Mouse (Mus musculus) liver, postnatal 0 days (tissue): ENCODE measurements at regions not wholly inside any gene's neighbourhood (a gene's known extent, or its start where the extent isn't known, plus 50 kb on each side); places are given as distances from the start of the nearest gene placed in this dataset.

Experiments
- CTCF ChIP-seq: sonication (generic); IDR thresholded peaks from 2 replicates; pipeline ENCODE4 v1.5.1; 2016; ENCODE audit warnings: antibody characterized with exemption, low read depth
- EP300 ChIP-seq: IDR thresholded peaks from 2 replicates; pipeline ENCODE4 v1.6.1; 2016; ENCODE audit warnings: antibody characterized with exemption, low read depth, mild to moderate bottlenecking

DNA sequence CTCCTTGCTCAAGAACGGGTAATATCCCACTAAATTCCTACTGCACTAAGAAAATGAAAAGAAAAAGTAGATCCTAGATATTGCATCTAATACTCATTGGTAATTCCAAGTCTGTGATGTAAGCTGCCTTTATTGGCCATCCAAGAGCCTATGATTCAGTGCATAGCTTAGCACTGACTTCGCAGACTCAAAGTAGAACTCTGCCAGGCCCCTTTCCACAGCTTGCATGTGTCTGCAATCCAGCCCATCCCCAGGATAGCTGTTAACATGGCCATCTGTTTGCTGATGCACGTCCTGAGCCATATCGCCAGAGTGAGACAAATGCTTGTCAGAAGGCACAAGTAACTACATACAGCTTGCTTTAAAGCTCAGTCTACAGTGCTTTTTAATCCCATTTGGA is 72.3 kb upstream of the Agr3 start:
- no peak for TF ChIP-seq CTCF
- no peak for TF ChIP-seq EP300
